Mouse (Mus musculus) bone marrow macrophage, adult 2 months (primary cell): ENCODE measurements around the gene Hist1h2ad. TPM values are rescaled to one million over a fixed set of nuclear protein-coding genes. Genes with fewer than 3 reads are reported as not detected.
A peak's percentile ranks its signal among the peaks of the same experiment; 100 is the strongest.

Experiments
- H3K27ac ChIP-seq: 2 replicates; pipeline ENCODE4 v1.5.1; 2012; ENCODE audit warnings: low read depth, low read length; ENCODE audit not compliant: insufficient read depth
- H3K4me1 ChIP-seq: 2 replicates; pipeline ENCODE4 v1.6.1; 2012; ENCODE audit warnings: low read length; ENCODE audit not compliant: control insufficient read depth, insufficient read depth
- H3K4me3 ChIP-seq: 2 replicates; pipeline ENCODE4 v1.5.1; 2012; ENCODE audit warnings: mild to moderate bottlenecking, low read length, moderate library complexity; ENCODE audit not compliant: insufficient read depth
- CTCF ChIP-seq: IDR thresholded peaks from 2 replicates; pipeline ENCODE4 v1.5.1; 2012; ENCODE audit warnings: low read depth, mild to moderate bottlenecking, low read length, moderate library complexity
- POLR2A ChIP-seq: IDR thresholded peaks from 2 replicates; pipeline ENCODE4 v1.6.1; 2012; ENCODE audit warnings: mild to moderate bottlenecking, low read depth, low read length, borderline replicate concordance
- polyA plus RNA-seq: library from polyadenylated mRNA; stranded (reverse); fragments of >200 nt; gene quantifications from 2 replicates; pipeline ENCODE4 v1.2.4, GENCODE M21; 2012; ENCODE audit not compliant: missing spikeins, insufficient read depth, insufficient read length

Hist1h2ad gene
- polyA plus RNA-seq, 1 experiment: not detected

GRCm38 (mm10) chr13:23610393-23610792 lies 36.2 kb downstream of the Hist1h2ad start:
- Histone ChIP-seq H3K4me1 (peaks cover 13% of the 10 kb centered on the region), H3K27ac (no peak overlapping the region), H3K4me3 (no peak overlapping the region)
- TF ChIP-seq CTCF (no peak), POLR2A (no peak)

DNA sequence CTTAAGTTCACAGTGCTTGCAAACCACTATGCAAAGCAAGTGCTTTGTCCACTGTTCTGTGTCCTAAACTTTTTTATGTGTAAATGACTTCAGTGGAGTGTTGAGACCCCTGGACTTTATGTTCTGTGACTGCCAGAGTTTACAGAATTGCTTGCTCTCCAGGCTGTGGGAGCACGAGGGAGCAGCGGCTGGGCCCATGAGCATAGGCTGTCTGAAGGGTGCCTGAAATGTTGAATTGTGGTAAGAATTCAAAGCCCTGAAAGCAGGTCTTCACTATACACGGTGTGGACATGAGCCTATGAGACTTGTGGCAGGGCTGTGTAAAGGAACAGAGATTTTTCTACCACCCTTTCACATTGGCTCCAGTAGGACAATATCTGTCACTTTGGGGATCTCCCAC lies 37.5 kb downstream of the Hist1h2ad start:
- H3K4me3 ChIP-seq: no peak overlapping the region
- H3K4me1 ChIP-seq: peaks cover 11% of the 10 kb centered on the region
- TF ChIP-seq POLR2A (no peak), CTCF (no peak)
- no peak overlapping the region for H3K27ac ChIP-seq

DNA sequence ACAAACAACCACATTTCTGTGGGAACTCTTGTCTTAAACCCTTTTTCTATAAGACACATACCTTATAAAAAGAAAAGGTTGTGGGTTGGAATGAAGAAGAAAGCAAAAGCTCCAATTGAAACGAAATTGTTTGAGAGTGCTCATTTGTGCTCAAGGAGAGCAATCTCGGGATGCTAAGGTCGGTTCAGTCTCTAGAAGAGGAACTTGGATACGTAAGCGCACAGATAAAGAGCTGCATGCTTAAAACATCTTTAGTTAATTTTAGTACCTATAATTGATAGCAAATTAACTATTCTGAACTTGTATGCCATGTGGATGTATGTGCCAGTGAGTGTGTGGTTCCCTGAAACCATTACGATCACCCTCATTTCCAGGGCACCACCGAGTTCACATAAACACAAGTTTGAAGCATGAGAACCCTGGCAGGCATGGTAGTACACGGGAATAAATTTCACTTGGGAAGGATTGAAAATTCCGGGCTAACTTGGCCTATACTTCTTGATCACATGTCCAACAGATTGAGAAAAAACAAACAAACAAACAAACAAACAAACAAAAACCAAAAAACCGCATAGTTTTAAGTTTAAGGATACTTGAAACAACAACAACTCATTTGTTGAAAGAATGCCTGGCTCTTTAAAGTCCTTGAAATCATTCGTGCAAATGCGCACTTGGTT lies 46.0 kb downstream of the Hist1h2ad start:
- peak overlapping the region; percentile 84 for H3K27ac ChIP-seq

DNA sequence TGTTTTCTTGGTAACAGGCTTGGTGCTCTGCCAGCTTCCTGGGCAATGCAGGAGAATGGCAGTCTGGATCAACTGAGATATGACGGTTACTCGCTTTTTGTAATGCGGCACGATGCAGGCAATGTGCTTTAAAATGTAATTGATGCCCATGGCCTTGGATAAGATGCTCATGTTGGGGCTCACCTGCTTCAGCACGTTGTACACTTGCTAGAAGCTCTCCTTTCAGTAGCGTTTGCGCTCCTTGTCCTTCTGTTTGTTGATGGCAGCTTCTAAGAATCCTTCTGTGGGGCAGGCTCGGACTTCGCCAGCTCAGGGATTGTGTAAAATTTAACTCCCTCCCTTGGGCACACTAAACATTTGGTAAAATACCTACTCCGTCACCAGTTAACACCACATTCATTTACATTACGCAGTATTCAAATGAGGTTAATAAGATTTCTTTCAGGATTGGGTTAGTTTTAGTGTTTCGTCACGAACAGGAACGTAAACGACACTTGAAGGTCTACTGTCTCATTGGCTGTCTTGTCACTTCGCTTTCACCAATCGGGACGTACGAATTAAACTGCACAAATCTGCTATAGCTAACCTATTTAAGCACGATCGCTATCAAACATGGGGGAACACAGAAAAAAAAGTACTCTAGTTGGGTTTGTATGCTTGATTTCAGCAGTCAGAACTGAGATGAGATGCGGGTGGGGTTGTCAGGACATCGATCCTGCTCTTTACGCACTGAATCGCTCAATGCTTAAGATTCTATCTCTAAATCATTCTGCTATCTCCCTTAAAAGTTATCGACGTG lies 46.8 kb downstream of the Hist1h2ad start, which contains the start of gene Hist1h2be:
Gene Hist1h2be, minus strand, starts transcription at position 392 of the 799 bp plus-strand sequence.
- Histone ChIP-seq H3K27ac (peak within 1 kb of the TSS; percentile 90), H3K4me3 (peak within 1 kb of the TSS; percentile 64), H3K4me1 (peaks cover 14% of the 10 kb centered on the region)
- no peak for TF ChIP-seq POLR2A
- no peak for TF ChIP-seq CTCF

More for the DNA sequence above, 46.0 kb downstream of the Hist1h2ad start:
- Histone ChIP-seq H3K4me3 (peak overlapping the region; percentile 64), H3K4me1 (peaks cover 14% of the 10 kb centered on the region)
- no peak for TF ChIP-seq CTCF
- TF ChIP-seq POLR2A: no peak

DNA sequence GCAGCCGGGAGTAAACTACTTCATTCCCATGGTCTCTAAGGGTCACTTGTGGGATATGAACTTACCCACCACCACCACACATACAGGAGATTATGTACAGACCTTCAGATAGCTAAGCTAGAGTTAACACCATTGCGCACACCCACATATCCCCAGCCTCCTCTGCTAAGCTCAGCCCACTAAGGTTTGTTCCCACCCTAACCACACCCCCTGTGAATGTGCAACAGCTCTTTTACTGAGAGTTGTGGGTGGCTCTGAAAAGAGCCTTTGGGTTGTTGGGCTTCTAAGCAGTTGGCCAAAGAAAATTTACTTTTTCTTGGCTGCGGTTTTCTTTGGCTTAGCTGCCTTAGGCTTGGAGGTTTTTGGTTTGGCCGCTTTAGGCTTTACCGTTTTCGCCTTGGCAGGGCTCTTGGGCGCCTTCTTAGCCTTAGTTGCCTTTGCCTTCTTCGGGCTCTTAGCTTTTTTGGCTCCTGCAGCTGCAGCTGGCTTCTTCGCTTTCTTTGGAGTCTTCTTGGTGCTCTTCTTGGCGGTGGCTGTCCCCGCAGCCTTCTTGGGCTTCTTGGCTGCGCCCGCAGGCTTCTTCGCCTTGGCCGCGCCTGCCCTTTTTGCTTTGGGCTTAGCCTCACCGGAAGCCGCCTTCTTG lies 47.5 kb downstream of the Hist1h2ad start:
- Histone ChIP-seq H3K27ac (peak overlapping the region; percentile 90), H3K4me1 (peaks cover 14% of the 10 kb centered on the region), H3K4me3 (peak overlapping the region; percentile 64)
- TF ChIP-seq POLR2A (no peak), CTCF (no peak)

DNA sequence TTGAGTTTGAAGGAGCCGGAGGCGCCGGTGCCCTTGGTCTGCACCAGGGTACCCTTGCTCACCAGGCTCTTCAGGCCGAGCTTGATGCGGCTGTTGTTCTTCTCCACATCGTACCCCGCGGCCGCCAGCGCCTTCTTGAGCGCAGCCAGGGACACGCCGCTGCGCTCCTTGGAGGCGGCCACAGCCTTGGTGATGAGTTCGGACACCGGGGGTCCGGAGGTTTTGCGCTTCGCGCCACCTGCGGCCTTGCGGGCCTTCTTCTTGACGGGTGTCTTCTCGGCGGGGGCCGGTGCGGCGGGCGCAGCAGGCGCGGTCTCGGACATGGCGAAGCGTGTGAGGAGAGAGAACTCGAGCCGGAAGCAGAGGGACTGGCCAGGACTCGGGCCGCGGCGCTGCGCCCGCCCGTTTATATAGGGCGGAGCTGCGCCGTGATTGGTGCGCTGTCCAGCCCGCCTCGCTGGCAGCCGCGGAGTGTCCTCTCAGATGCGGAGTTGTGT lies 48.0 kb downstream of the Hist1h2ad start, which contains the start of gene Hist1h1e:
Gene Hist1h1e, minus strand, starts transcription at position 384 of the 497 bp plus-strand sequence.
- H3K4me3 ChIP-seq: peak within 1 kb of the TSS; percentile 64
- peaks cover 13% of the 10 kb centered on the region for H3K4me1 ChIP-seq
- peak; percentile 84; the same call in 1 of the 2 replicates for TF ChIP-seq POLR2A
- H3K27ac ChIP-seq: peak within 1 kb of the TSS; percentile 90

GRCm38 (mm10) chr13:23622861-23623450 lies 48.8 kb downstream of the Hist1h2ad start:
- Histone ChIP-seq H3K4me1 (peaks cover 12% of the 10 kb centered on the region), H3K4me3 (peak overlapping the region; percentile 41), H3K27ac (peak overlapping the region; percentile 62)
- TF ChIP-seq CTCF (no peak), POLR2A (no peak)

Other genes starting within 250 kb of the Hist1h2ad start
- gene Zfp322a, start 205.2 kb upstream of the Hist1h2ad start, polyA plus RNA-seq: 14.9 and 16.4 TPM in 2 replicates
- gene Abt1, start 150.5 kb upstream of the Hist1h2ad start, polyA plus RNA-seq: 4.8 and 4.9 TPM in 2 replicates
- not detected in 2 replicates for gene Btn1a1, start 108.5 kb upstream of the Hist1h2ad start, polyA plus RNA-seq
- gene Btn2a2, start 85.5 kb upstream of the Hist1h2ad start, polyA plus RNA-seq: not detected in 2 replicates
- 2.5 and 3.1 TPM in 2 replicates for gene Hist1h4h, start 43.3 kb upstream of the Hist1h2ad start, polyA plus RNA-seq
- gene Hist1h2af, start 40.5 kb upstream of the Hist1h2ad start, polyA plus RNA-seq: 42.5 and 76.9 TPM in 2 replicates
- gene Hist1h3g, start 39.0 kb upstream of the Hist1h2ad start, polyA plus RNA-seq: not detected in 2 replicates
- 0.71 and 0.97 TPM in 2 replicates for gene Hist1h2bh, start 31.0 kb upstream of the Hist1h2ad start, polyA plus RNA-seq
- 0.80 TPM in 1 of 2 replicates, not detected in the other for gene Hist1h3f, start 30.3 kb upstream of the Hist1h2ad start, polyA plus RNA-seq
- gene Hist1h4f, start 22.7 kb upstream of the Hist1h2ad start, polyA plus RNA-seq: 4.7 TPM in 1 of 2 replicates, not detected in the other
- gene Hist1h1d, start 21.1 kb upstream of the Hist1h2ad start, polyA plus RNA-seq: 0.11 and 0.39 TPM in 2 replicates
- gene Hist1h3e, start 12.0 kb upstream of the Hist1h2ad start, polyA plus RNA-seq: 1.5 and 3.6 TPM in 2 replicates
- 1.7 TPM in 1 of 2 replicates, not detected in the other for gene Hist1h2ae, start 3.2 kb upstream of the Hist1h2ad start, polyA plus RNA-seq
- 9.8 and 11.9 TPM in 2 replicates for gene Hist1h2bg, start 3.0 kb upstream of the Hist1h2ad start, polyA plus RNA-seq
- gene Hist1h2bf, start 185 bp upstream of the Hist1h2ad start, polyA plus RNA-seq: 3.8 and 7.9 TPM in 2 replicates
- 2.3 and 3.2 TPM in 2 replicates for gene Hist1h3d, start 1.4 kb downstream of the Hist1h2ad start, polyA plus RNA-seq
- gene Hist1h4d, start 7.2 kb downstream of the Hist1h2ad start, polyA plus RNA-seq: 1.6 and 2.5 TPM in 2 replicates
- gene Hist1h2be, start 46.7 kb downstream of the Hist1h2ad start, polyA plus RNA-seq: 0.86 and 2.1 TPM in 2 replicates
- 2.6 TPM in 2 replicates for gene Hist1h1e, start 48.2 kb downstream of the Hist1h2ad start, polyA plus RNA-seq
- 0.35 and 0.40 TPM in 2 replicates for gene Hist1h2ac, start 109.6 kb downstream of the Hist1h2ad start, polyA plus RNA-seq
- 55.8 and 61.9 TPM in 2 replicates for gene Hist1h2bc, start 109.8 kb downstream of the Hist1h2ad start, polyA plus RNA-seq
- gene Hist1h1t, start 121.4 kb downstream of the Hist1h2ad start, polyA plus RNA-seq: 0.62 TPM in 1 of 2 replicates, not detected in the other
- not detected in 2 replicates for gene Hist1h4c, start 124.1 kb downstream of the Hist1h2ad start, polyA plus RNA-seq
- gene Hfe, start 136.5 kb downstream of the Hist1h2ad start, polyA plus RNA-seq: 95.3 and 104 TPM in 2 replicates
- 75.5 and 80.8 TPM in 2 replicates for gene Hist1h1c, start 164.4 kb downstream of the Hist1h2ad start, polyA plus RNA-seq
- 1.2 TPM in 1 of 2 replicates, not detected in the other for gene Hist1h3c, start 171.2 kb downstream of the Hist1h2ad start, polyA plus RNA-seq
- gene Hist1h2bb, start 172.4 kb downstream of the Hist1h2ad start, polyA plus RNA-seq: 1.3 TPM in 1 of 2 replicates, not detected in the other
- gene Hist1h2ab, start 176.7 kb downstream of the Hist1h2ad start, polyA plus RNA-seq: 4.3 and 8.4 TPM in 2 replicates
- gene Hist1h3b, start 177.9 kb downstream of the Hist1h2ad start, polyA plus RNA-seq: 2.1 and 4.8 TPM in 2 replicates
- gene Hist1h4b, start 182.6 kb downstream of the Hist1h2ad start, polyA plus RNA-seq: 4.5 and 5.1 TPM in 2 replicates
- not detected in 2 replicates for gene Hist1h4a, start 186.8 kb downstream of the Hist1h2ad start, polyA plus RNA-seq
- gene Hist1h3a, start 188.0 kb downstream of the Hist1h2ad start, polyA plus RNA-seq: not detected in 2 replicates
- gene Hist1h1a, start 189.3 kb downstream of the Hist1h2ad start, polyA plus RNA-seq: not detected in 2 replicates
- gene Trim38, start 195.5 kb downstream of the Hist1h2ad start, polyA plus RNA-seq: not detected in 2 replicates
- gene Slc17a2, start 232.6 kb downstream of the Hist1h2ad start, polyA plus RNA-seq: not detected in 2 replicates